Mouse (Mus musculus): ENCODE measurements at regions not wholly inside any gene's neighbourhood (a gene's known extent, or its start where the extent isn't known, plus 50 kb on each side); places are given as distances from the start of the nearest gene placed in this dataset.

DNA sequence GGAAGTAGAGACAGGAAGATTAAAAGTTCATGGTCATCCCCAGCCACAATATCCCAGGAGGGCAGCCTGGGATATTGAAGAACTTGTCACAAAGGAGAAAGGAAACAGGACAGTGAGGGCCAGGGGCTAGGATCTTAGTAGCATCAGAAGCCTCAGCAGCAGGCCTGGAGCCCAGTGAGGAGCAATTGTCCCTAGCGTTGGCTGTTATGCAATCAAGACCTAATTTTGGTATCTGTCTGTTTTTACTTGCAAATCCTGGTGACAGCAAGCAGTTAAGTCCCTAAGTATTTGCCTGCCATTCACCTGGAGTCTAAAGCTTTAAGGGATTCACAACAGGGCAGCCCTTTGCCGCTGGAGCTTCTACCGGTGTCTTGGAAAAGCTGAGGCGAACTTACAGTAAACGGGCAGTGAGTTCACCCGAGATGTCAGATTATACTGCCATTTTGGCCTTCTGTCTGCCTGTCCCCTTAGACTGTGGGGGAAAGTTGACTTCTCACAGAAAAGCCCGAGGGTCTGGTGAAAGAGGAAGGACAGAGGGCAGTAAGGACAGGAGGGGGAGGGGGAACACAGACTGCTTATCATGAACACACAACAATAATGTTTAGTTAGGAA, 413.6 kb downstream of the Prss52 start:
- Histone ChIP-seq H3K9me3 (replicated peaks; ENCODE audit: insufficient read depth, low read length) (no peaks in the 10 kb centered on the region), H3K27me3 (ENCODE audit: control insufficient read depth in 1 of 2, insufficient read depth in 2 of 2, low read length in 2 of 2) (no peaks in the 10 kb centered on the region), H3K4me1 (ENCODE audit: control insufficient read depth in 1 of 2, insufficient read depth in 2 of 2, low read length in 2 of 2) (no peaks in the 10 kb centered on the region), H3K9ac (ENCODE audit: control insufficient read depth, low read depth, low read length, poor library complexity, severe bottlenecking) (no peak overlapping the region), H3K27ac (ENCODE audit: control insufficient read depth, low read depth, low read length) (no peak overlapping the region), H3K4me3 (ENCODE audit: control insufficient read depth in 1 of 2, insufficient read depth in 1 of 2, low read depth in 2 of 2, low read length in 2 of 2) (no peak overlapping the region), H3K79me2 (ENCODE audit: control insufficient read depth, insufficient read depth, low read length, poor library complexity) (no peaks in the 10 kb centered on the region), H3K36me3 (ENCODE audit: control insufficient read depth in 1 of 2, insufficient read depth in 2 of 2, low read length in 2 of 2) (no peaks in the 10 kb centered on the region)
- TF ChIP-seq ELF1 (IDR thresholded peaks at IDR 0.05; ENCODE audit: low read depth, low read length), result no peak
- TF ChIP-seq CHD2 (IDR thresholded peaks at IDR 0.05; ENCODE audit: low read length), result no peak
- no peak for TF ChIP-seq TBP (IDR thresholded peaks at IDR 0.05; ENCODE audit: low read depth, low read length)
- TF ChIP-seq NELFE (IDR thresholded peaks at IDR 0.05; ENCODE audit: low read depth, low read length), result no peak
- no peak for TF ChIP-seq POLR2A (IDR thresholded peaks at IDR 0.05; ENCODE audit: control insufficient read depth in 1 of 2, insufficient read depth in 1 of 2, low read depth in 1 of 2, low read length in 2 of 2, poor library complexity in 1 of 2)
- no peak for TF ChIP-seq CHD1 (IDR thresholded peaks at IDR 0.05; ENCODE audit: low read depth, low read length)
- no peak for TF ChIP-seq MEF2A (IDR thresholded peaks at IDR 0.05; ENCODE audit: extremely low read depth, insufficient replicate concordance, low read depth, low read length, poor library complexity, severe bottlenecking)
- TF ChIP-seq NRF1 (IDR thresholded peaks at IDR 0.05; ENCODE audit: insufficient read depth, low read depth, low read length, poor library complexity, severe bottlenecking), result no peak
- TF ChIP-seq TCF12 (IDR thresholded peaks at IDR 0.05; ENCODE audit: low read depth, low read length), result no peak
- TF ChIP-seq TAL1 (IDR thresholded peaks at IDR 0.05; ENCODE audit: low read length), result no peak
- no peak for TF ChIP-seq E2F4 (IDR thresholded peaks at IDR 0.05; ENCODE audit: borderline replicate concordance, low read depth, low read length)
- TF ChIP-seq ETS1 (IDR thresholded peaks at IDR 0.05; ENCODE audit: low read depth, low read length), result no peak
- TF ChIP-seq MAX (IDR thresholded peaks at IDR 0.05; ENCODE audit: low read length), result no peak
- no peak for TF ChIP-seq CTCF (IDR thresholded peaks at IDR 0.05 in 2 of 3, conservative IDR thresholded peaks at IDR 0.05 in 1 of 3; ENCODE audit: control insufficient read depth in 1 of 3, insufficient read depth in 1 of 3, low read depth in 2 of 3, low read length in 3 of 3, poor library complexity in 1 of 3, severe bottlenecking in 1 of 3)
- no peak for TF ChIP-seq ZKSCAN1 (IDR thresholded peaks at IDR 0.05; ENCODE audit: low read depth, low read length)
- DNase-seq (ENCODE audit: low read depth, low spot score), result no peak

DNA sequence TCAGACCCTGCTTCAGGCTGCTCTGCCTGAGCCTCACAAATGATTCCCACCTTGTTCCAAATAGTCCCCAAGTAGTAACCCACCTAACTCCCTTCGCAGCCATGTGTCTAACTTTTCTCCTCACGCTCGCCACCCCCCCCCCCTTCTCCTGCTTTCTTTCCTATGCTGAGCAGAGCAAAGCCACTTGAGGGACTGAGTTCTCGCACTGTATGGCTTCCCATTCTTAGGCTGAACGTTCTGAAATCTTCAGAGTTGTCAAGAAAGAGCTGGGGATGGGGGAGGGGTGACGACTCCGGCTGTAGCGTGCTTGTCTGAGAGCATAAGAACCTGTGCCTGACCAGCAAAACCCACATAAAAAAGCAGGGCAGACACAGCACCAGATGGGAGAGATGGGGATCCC, 420.6 kb downstream of the Prss52 start:
- H3K4me3 ChIP-seq (ENCODE audit: control insufficient read depth in 1 of 2, insufficient read depth in 1 of 2, low read depth in 2 of 2, low read length in 2 of 2), result no peak overlapping the region
- H3K79me2 ChIP-seq (ENCODE audit: control insufficient read depth, insufficient read depth, low read length, poor library complexity), result no peaks in the 10 kb centered on the region
- TF ChIP-seq GATA1 (IDR thresholded peaks at IDR 0.05; ENCODE audit: low read depth, low read length) (no peak), POLR2A (IDR thresholded peaks at IDR 0.05; ENCODE audit: control insufficient read depth in 1 of 2, insufficient read depth in 1 of 2, low read depth in 1 of 2, low read length in 2 of 2, poor library complexity in 1 of 2) (no peak), TCF12 (IDR thresholded peaks at IDR 0.05; ENCODE audit: low read depth, low read length) (no peak), SMC3 (IDR thresholded peaks at IDR 0.05; ENCODE audit: low read depth, low read length) (no peak), POLR2AphosphoS2 (IDR thresholded peaks at IDR 0.05; ENCODE audit: low read length) (no peak), MEF2A (IDR thresholded peaks at IDR 0.05; ENCODE audit: extremely low read depth, insufficient replicate concordance, low read depth, low read length, poor library complexity, severe bottlenecking) (no peak), ZC3H11A (IDR thresholded peaks at IDR 0.05; ENCODE audit: low read depth, low read length) (no peak), USF2 (IDR thresholded peaks at IDR 0.05; ENCODE audit: borderline replicate concordance in 1 of 2, insufficient read depth in 1 of 2, low read depth in 1 of 2, low read length in 2 of 2) (no peak), JUND (IDR thresholded peaks at IDR 0.05; ENCODE audit: low read depth, low read length) (no peak), MAX (IDR thresholded peaks at IDR 0.05; ENCODE audit: low read length) (no peak), MYB (IDR thresholded peaks at IDR 0.05; ENCODE audit: low read depth, low read length) (no peak), MXI1 (IDR thresholded peaks at IDR 0.05; ENCODE audit: low read depth, low read length) (no peak), KAT2A (conservative IDR thresholded peaks at IDR 0.05; ENCODE audit: low read depth, low read length) (no peak), MAZ (IDR thresholded peaks at IDR 0.05; ENCODE audit: low read depth, low read length) (no peak), NRF1 (IDR thresholded peaks at IDR 0.05; ENCODE audit: insufficient read depth, low read depth, low read length, poor library complexity, severe bottlenecking) (no peak), RCOR1 (IDR thresholded peaks at IDR 0.05; ENCODE audit: low read depth, low read length) (no peak)
- H3K36me3 ChIP-seq (ENCODE audit: control insufficient read depth in 1 of 2, insufficient read depth in 2 of 2, low read length in 2 of 2), result no peaks in the 10 kb centered on the region
- no peak overlapping the region for H3K9ac ChIP-seq (ENCODE audit: control insufficient read depth, low read depth, low read length, poor library complexity, severe bottlenecking)
- no peaks in the 10 kb centered on the region for H3K9me3 ChIP-seq (replicated peaks; ENCODE audit: insufficient read depth, low read length)
- no peak overlapping the region for H3K27ac ChIP-seq (ENCODE audit: control insufficient read depth, low read depth, low read length)
- DNase-seq (ENCODE audit: low read depth, low spot score), result no peak
- H3K4me1 ChIP-seq (ENCODE audit: control insufficient read depth in 1 of 2, insufficient read depth in 2 of 2, low read length in 2 of 2), result no peaks in the 10 kb centered on the region
- no peaks in the 10 kb centered on the region; a peak in 1 of 4 replicates for H3K27me3 ChIP-seq (ENCODE audit: control insufficient read depth in 1 of 2, insufficient read depth in 2 of 2, low read length in 2 of 2)
